ENCODE assay signal across 9 mouse cellular contexts in the genomic region with DNA sequence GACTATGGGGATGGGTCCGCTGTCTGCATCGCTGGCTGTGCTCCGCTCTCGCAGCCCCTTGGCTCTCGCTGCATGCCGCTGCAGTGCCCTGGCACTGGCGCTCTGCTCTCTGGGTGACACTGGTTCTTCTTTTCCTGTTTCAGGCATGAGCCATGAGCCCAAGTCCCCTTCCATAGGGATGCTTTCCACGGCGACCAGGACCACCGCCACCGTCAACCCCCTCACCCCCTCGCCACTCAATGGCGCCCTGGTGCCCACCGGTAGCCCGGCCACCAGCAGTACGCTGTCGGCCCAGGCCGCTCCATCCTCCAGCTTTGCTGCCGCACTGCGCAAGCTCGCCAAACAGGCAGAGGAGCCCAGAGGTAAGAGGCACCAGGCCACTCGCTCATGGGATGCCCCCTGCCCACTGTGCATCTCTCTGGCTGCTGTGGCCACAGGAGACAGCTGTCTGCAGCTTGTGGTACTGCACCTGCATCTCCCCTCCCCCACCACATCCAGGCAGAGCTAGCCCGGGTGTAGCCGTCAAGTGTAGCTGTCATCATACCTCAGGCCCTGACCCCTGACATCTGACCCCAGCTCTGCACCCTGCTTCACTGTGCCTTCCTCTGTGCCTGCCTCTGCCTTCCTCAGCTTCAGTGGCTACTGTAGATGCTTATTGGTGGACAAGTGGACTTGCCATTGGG. TPM values are rescaled to one million over a fixed set of nuclear protein-coding genes. Genes with fewer than 3 reads are reported as not detected.
DNase-seq lines count a peak whose midpoint lies in the region; ATAC-seq and TF ChIP-seq lines count a peak whose summit lies in the region.
"Had no signal": no experiment of that assay in that cellular context is flagged by ENCODE, and none has a peak within 500 bp of the region (broad histone marks: within the 10 kb centered on the region; RNA-seq: fewer than 3 reads in every experiment).

No protein-coding gene starts in this region.

- ATAC-seq in megakaryocyte, adult 5-6 weeks (ENCODE audit: poor library complexity, severe bottlenecking), result no peak

- no peaks in the 10 kb centered on the region for H3K9me3 ChIP-seq in megakaryocyte, embryonic 14.5 days
- no peaks in the 10 kb centered on the region for H3K9me3 ChIP-seq in limb, embryonic 10.5 days (replicated peaks)
- H3K9me3 ChIP-seq: limb, embryonic 15.5 days had no signal

- peaks cover 8% of the 10 kb centered on the region for H3K79me2 ChIP-seq in heart, adult 2 months (replicated peaks; ENCODE audit: control insufficient read depth, insufficient read depth, low read length)

- intact Hi-C loops in heart, adult 2 months (cut with DNase I), result no loop called here

- 91% methylated on average over 24 of the region's 24 CpGs for WGBS in heart, adult 2 months
- WGBS in limb, embryonic 10.5 days, result 88% methylated on average over 24 of the region's 24 CpGs

- H3K4me3 ChIP-seq in heart, adult 2 months, result no peak overlapping the region
- H3K4me3 ChIP-seq in megakaryocyte, embryonic 14.5 days (replicated peaks), result peak overlapping the region; percentile 79
- 0 out of 2 replicates have a peak overlapping the region, but pooled peaks have one; percentile 5 for H3K4me3 ChIP-seq in limb, embryonic 10.5 days
- H3K4me3 ChIP-seq: limb, embryonic 15.5 days had no signal

- no peaks in the 10 kb centered on the region for H3K27me3 ChIP-seq in heart, adult 2 months (ENCODE audit: control insufficient read depth, insufficient read depth, low read length)
- H3K27me3 ChIP-seq in megakaryocyte, embryonic 14.5 days (replicated peaks), result no peaks in the 10 kb centered on the region
- H3K27me3 ChIP-seq in limb, embryonic 10.5 days (ENCODE audit: low read depth, poor library complexity, severe bottlenecking), result no peaks in the 10 kb centered on the region
- H3K27me3 ChIP-seq: limb, embryonic 15.5 days had no signal

- no peak overlapping the region for H3K9ac ChIP-seq in heart, adult 2 months (ENCODE audit: low read depth, low read length)
- H3K9ac ChIP-seq: limb, embryonic 15.5 days had no signal

- peaks cover 7% of the 10 kb centered on the region; the same call in 1 of the 2 replicates for H3K4me1 ChIP-seq in heart, adult 2 months (ENCODE audit: control insufficient read depth, insufficient read depth, low read length)
- peaks cover 100% of the 10 kb centered on the region for H3K4me1 ChIP-seq in megakaryocyte, embryonic 14.5 days
- H3K4me1 ChIP-seq in limb, embryonic 10.5 days, result peaks cover 100% of the 10 kb centered on the region

- no peak for TF ChIP-seq EP300 in heart, adult 2 months (IDR thresholded peaks at IDR 0.05; ENCODE audit: insufficient read depth, low read depth, low read length)

- no peaks in the 10 kb centered on the region for H3K36me3 ChIP-seq in heart, adult 2 months (ENCODE audit: control insufficient read depth, insufficient read depth, low read length)
- H3K36me3 ChIP-seq in megakaryocyte, embryonic 14.5 days (replicated peaks; ENCODE audit: low read length), result peaks cover 99% of the 10 kb centered on the region
- H3K36me3 ChIP-seq in limb, embryonic 10.5 days, result peaks cover 33% of the 10 kb centered on the region

- TF ChIP-seq POLR2A in heart, adult 2 months (IDR thresholded peaks at IDR 0.05; ENCODE audit: insufficient read depth, low read depth, low read length), result no peak

- peak; percentile 90 for DNase-seq in heart, adult 11 months
- no peak for DNase-seq in heart, adult 2 months
- DNase-seq in limb, embryonic 10.5 days (ENCODE audit: low spot score), result no peak
- peak; percentile 67 to 76 for DNase-seq in thymus, postnatal 10 days (ENCODE audit: low spot score in 2 of 2)
- DNase-seq in cerebellum, postnatal 36 days, result no peak
- DNase-seq in left cerebral cortex, adult 9 months (ENCODE audit: low spot score in 2 of 2), result no peak

- H3K27ac ChIP-seq in heart, adult 2 months, result no peak overlapping the region
- H3K27ac ChIP-seq in limb, embryonic 10.5 days, result peak overlapping the region; percentile 38
- H3K27ac ChIP-seq: limb, embryonic 15.5 days had no signal

- TF ChIP-seq CTCF in heart, adult 2 months (IDR thresholded peaks at IDR 0.05), result no peak

RNA-seq across cellular contexts. Expression of gene Gins2, which starts 35.5 kb away (rescaled TPM):
- 1 to 10 TPM; 1.1 to 1.5 TPM for total RNA-seq in heart, adult 2 months (2021)
- polyA plus RNA-seq in heart, adult 2 months (2012; rRNA removed), result 1.3 and 1.4 TPM in 2 replicates
- 8.3 and 35.4 TPM in 2 replicates for polyA plus RNA-seq in megakaryocyte, embryonic 14.5 days (2012; ENCODE audit: insufficient read depth, low replicate concordance)
- total RNA-seq in megakaryocyte, adult 5-6 weeks (2015), result 28.3 and 31.8 TPM in 2 replicates
- total RNA-seq in megakaryocyte, adult 5-6 weeks (2017), result 23.2 and 28.9 TPM in 2 replicates
- polyA plus RNA-seq in limb, embryonic 10.5 days (2016; fragmentation: Nextera tagmentation; extraction: Ambion mirVana), result 153 and 167 TPM in 2 replicates

Comparison
In these comparisons a context has a peak if more than half of its experiments do, and no peak if none do; other contexts are left out.
1. DNase-seq: peak in heart, adult 11 months (single experiment) and thymus, postnatal 10 days (2 of 2); none in heart, adult 2 months (0 of 2), limb, embryonic 10.5 days (single experiment), cerebellum, postnatal 36 days (0 of 2) and left cerebral cortex, adult 9 months (0 of 2).